Mouse (Mus musculus) ovary, postnatal 36 days (tissue): ENCODE measurements around the gene Gm5269.

Experiments
- DNase-seq: peaks from one replicate; pipeline ENCODE4 v3.0.0; 2022; ENCODE audit warnings: low spot score, mixed read lengths

Gm5269 gene

GRCm38 (mm10) chr1:45890173-45890572, at the start of gene Gm5269:
Gm5269 (minus strand) TSS chr1:45890273.
- DNase-seq = no peak

- no peak for DNase-seq
These were observed 41.1 kb upstream of the Gm5269 start for GRCm38 (mm10) chr1:45931127-45931526.

- no peak for DNase-seq
These were observed 36.8 kb upstream of the Gm5269 start for GRCm38 (mm10) chr1:45926911-45927310.

GRCm38 (mm10) chr1:45926393-45926763, 36.3 kb upstream of the Gm5269 start, which contains the start of gene Slc40a1:
Slc40a1 (minus strand) TSS chr1:45926523.
- DNase-seq = no peak

- peak; percentile 87 for DNase-seq
These were observed 35.7 kb upstream of the Gm5269 start for GRCm38 (mm10) chr1:45925500-45926392.

GRCm38 (mm10) chr1:45925131-45925499, 35.0 kb upstream of the Gm5269 start:
- DNase-seq = no peak

- DNase-seq = no peak
These were observed 34.4 kb upstream of the Gm5269 start for GRCm38 (mm10) chr1:45924516-45924915.

- no peak for DNase-seq
These were observed 33.2 kb upstream of the Gm5269 start for GRCm38 (mm10) chr1:45923306-45923705.

- no peak for DNase-seq
These were observed 30.6 kb upstream of the Gm5269 start for GRCm38 (mm10) chr1:45920703-45921102.

- no peak for DNase-seq
These were observed 29.7 kb upstream of the Gm5269 start for GRCm38 (mm10) chr1:45919752-45920151.

GRCm38 (mm10) chr1:45917136-45917803, 27.2 kb upstream of the Gm5269 start:
- no peak for DNase-seq

GRCm38 (mm10) chr1:45916174-45916573, 26.1 kb upstream of the Gm5269 start:
- DNase-seq = no peak

GRCm38 (mm10) chr1:45914236-45914635, 24.2 kb upstream of the Gm5269 start:
- no peak for DNase-seq

GRCm38 (mm10) chr1:45905107-45905821, 15.2 kb upstream of the Gm5269 start:
- peak; percentile 50 for DNase-seq

- DNase-seq = no peak
These were observed 14.1 kb upstream of the Gm5269 start for GRCm38 (mm10) chr1:45904161-45904560.

GRCm38 (mm10) chr1:45898044-45898443, 8.0 kb upstream of the Gm5269 start:
- DNase-seq = no peak

- no peak for DNase-seq
These were observed 4.3 kb upstream of the Gm5269 start for GRCm38 (mm10) chr1:45894168-45894912.

GRCm38 (mm10) chr1:45891986-45892385, 1.9 kb upstream of the Gm5269 start:
- DNase-seq = no peak

GRCm38 (mm10) chr1:45886800-45887199, 3.3 kb downstream of the Gm5269 start:
- DNase-seq = no peak

- DNase-seq = no peak
These were observed 6.7 kb downstream of the Gm5269 start for GRCm38 (mm10) chr1:45883378-45883777.

GRCm38 (mm10) chr1:45882076-45882475, 8.0 kb downstream of the Gm5269 start:
- DNase-seq = no peak
